Mouse (Mus musculus) forebrain, embryonic 16.5 days (tissue): Measurements from ENCODE around the gene Sspn. TPM values are rescaled to one million over a fixed set of nuclear protein-coding genes. Genes with fewer than 3 reads are reported as not detected.

ENCODE experiments used
- ATAC-seq: fragments of 200-750 bp; cut with Nextera tagmentation; 2 replicates; pipeline ENCODE4 v1.8.0; 2017; ENCODE audit warnings: mild to moderate bottlenecking, moderate library complexity
- H3K27ac ChIP-seq: fragments of 300-500 bp; sonication (generic); 2 replicates; pipeline ENCODE4 v1.5.1; 2014; ENCODE audit warnings: low read length, control low read depth
- H3K27me3 ChIP-seq: fragments of 300-500 bp; sonication (generic); replicated peaks from 2 replicates; pipeline ENCODE4 v1.6.1; 2014; ENCODE audit warnings: low read length; ENCODE audit not compliant: control insufficient read depth, insufficient read depth
- H3K36me3 ChIP-seq: fragments of 300-500 bp; sonication (generic); 2 replicates; pipeline ENCODE4 v1.6.1; 2014; ENCODE audit not compliant: control insufficient read depth, insufficient read depth
- H3K4me1 ChIP-seq: fragments of 300-500 bp; sonication (generic); replicated peaks from 2 replicates; pipeline ENCODE4 v1.6.1; 2014; ENCODE audit warnings: low read length; ENCODE audit not compliant: control insufficient read depth, insufficient read depth
- H3K4me2 ChIP-seq: fragments of 300-500 bp; sonication (generic); 2 replicates; pipeline ENCODE4 v1.6.1; 2014; ENCODE audit warnings: mild to moderate bottlenecking, low read length, control low read depth
- H3K4me3 ChIP-seq: fragments of 300-500 bp; sonication (generic); replicated peaks from 2 replicates; pipeline ENCODE4 v1.5.1; 2014; ENCODE audit warnings: mild to moderate bottlenecking, low read length, control low read depth
- H3K9ac ChIP-seq: fragments of 300-500 bp; sonication (generic); replicated peaks from 2 replicates; pipeline ENCODE4 v1.6.1; 2014; ENCODE audit warnings: low read depth, low read length, control low read depth
- H3K9me3 ChIP-seq: fragments of 300-500 bp; sonication (generic); 2 replicates; pipeline ENCODE4 v1.6.1; 2016; ENCODE audit warnings: low read length; ENCODE audit not compliant: control insufficient read depth
- WGBS: fragments of 180-500 bp; shearing (Covaris S2); extraction: QIAGEN DNeasy Blood & Tissue Kit; methylation state at CpG from one replicate; pipeline ENCODE4 v1.1.7; 2014; 5-methylcytosine and 5-hydroxymethylcytosine counted together
- polyA plus RNA-seq: library from polyadenylated mRNA; unstranded; fragments of >200 nt; fragmentation: Nextera tagmentation; extraction: Ambion mirVana; gene quantifications from 2 replicates; pipeline ENCODE4 v1.2.1, GENCODE M21; 2015

Sspn gene
- polyA plus RNA-seq, 1 experiment from 2014 or later, result 2.9 TPM

- ATAC-seq, result no peak
- Histone ChIP-seq H3K9ac (no peak overlapping the region), H3K4me1 (no peaks in the 10 kb centered on the region), H3K4me3 (no peak overlapping the region), H3K9me3 (no peaks in the 10 kb centered on the region), H3K27ac (no peak overlapping the region), H3K36me3 (no peaks in the 10 kb centered on the region), H3K27me3 (no peaks in the 10 kb centered on the region), H3K4me2 (no peak overlapping the region)
- 78% methylated on average over 11 of the region's 11 CpGs for WGBS
Observed at GRCm38 (mm10) chr6:145945700-145946344, 14.4 kb downstream of the Sspn start.

- ATAC-seq, result no peak
- no peaks in the 10 kb centered on the region for H3K9me3 ChIP-seq
- H3K9ac ChIP-seq, result no peak overlapping the region
- H3K27ac ChIP-seq, result no peak overlapping the region
- no peak overlapping the region for H3K4me2 ChIP-seq
- 43% methylated on average over 4 of the region's 4 CpGs for WGBS
- H3K4me3 ChIP-seq, result no peak overlapping the region
- no peaks in the 10 kb centered on the region for H3K27me3 ChIP-seq
- no peaks in the 10 kb centered on the region for H3K36me3 ChIP-seq
- no peaks in the 10 kb centered on the region for H3K4me1 ChIP-seq
Observed at GRCm38 (mm10) chr6:145949049-145949448, 17.6 kb downstream of the Sspn start.

GRCm38 (mm10) chr6:145950626-145951025 is 19.2 kb downstream of the Sspn start:
- Histone ChIP-seq H3K4me1 (no peaks in the 10 kb centered on the region), H3K36me3 (no peaks in the 10 kb centered on the region), H3K9me3 (no peaks in the 10 kb centered on the region), H3K9ac (no peak overlapping the region), H3K27me3 (no peaks in the 10 kb centered on the region), H3K4me3 (no peak overlapping the region), H3K27ac (no peak overlapping the region), H3K4me2 (no peak overlapping the region)
- WGBS, result 89% methylated on average over 5 of the region's 5 CpGs
- no peak for ATAC-seq

- 74% methylated on average over 3 of the region's 3 CpGs for WGBS
- Histone ChIP-seq H3K9me3 (no peaks in the 10 kb centered on the region), H3K27ac (no peak overlapping the region), H3K4me2 (no peak overlapping the region), H3K27me3 (no peaks in the 10 kb centered on the region), H3K9ac (no peak overlapping the region), H3K36me3 (no peaks in the 10 kb centered on the region), H3K4me1 (no peaks in the 10 kb centered on the region), H3K4me3 (no peak overlapping the region)
- no peak for ATAC-seq
Observed at GRCm38 (mm10) chr6:145952594-145952993, 21.2 kb downstream of the Sspn start.

- H3K27ac ChIP-seq, result no peak overlapping the region
- WGBS, result 52% methylated on average over 13 of the region's 13 CpGs
Observed at GRCm38 (mm10) chr6:145953121-145953896, 21.9 kb downstream of the Sspn start.

GRCm38 (mm10) chr6:145957427-145957965 is 26.1 kb downstream of the Sspn start:
- no peak overlapping the region for H3K27ac ChIP-seq
- H3K4me2 ChIP-seq, result no peak overlapping the region
- no peak overlapping the region for H3K4me3 ChIP-seq
- H3K27me3 ChIP-seq, result no peaks in the 10 kb centered on the region
- 68% methylated on average over 6 of the region's 6 CpGs for WGBS
- H3K36me3 ChIP-seq, result no peaks in the 10 kb centered on the region
- no peak overlapping the region for H3K9ac ChIP-seq
- H3K9me3 ChIP-seq, result no peaks in the 10 kb centered on the region
- H3K4me1 ChIP-seq, result no peaks in the 10 kb centered on the region
- no peak for ATAC-seq

More at GRCm38 (mm10) chr6:145953121-145953896, 21.9 kb downstream of the Sspn start:
- Histone ChIP-seq H3K4me3 (no peak overlapping the region), H3K4me2 (no peak overlapping the region), H3K36me3 (no peaks in the 10 kb centered on the region), H3K4me1 (no peaks in the 10 kb centered on the region), H3K9ac (no peak overlapping the region), H3K9me3 (no peaks in the 10 kb centered on the region), H3K27me3 (no peaks in the 10 kb centered on the region)
- ATAC-seq, result no peak

- Histone ChIP-seq H3K4me1 (no peaks in the 10 kb centered on the region), H3K4me3 (no peak overlapping the region), H3K4me2 (no peak overlapping the region), H3K27ac (no peak overlapping the region), H3K36me3 (no peaks in the 10 kb centered on the region), H3K9me3 (no peaks in the 10 kb centered on the region), H3K9ac (no peak overlapping the region), H3K27me3 (no peaks in the 10 kb centered on the region)
- 45% methylated on average over 5 of the region's 5 CpGs for WGBS
- no peak for ATAC-seq
Observed at GRCm38 (mm10) chr6:145958070-145958469, 26.6 kb downstream of the Sspn start.

- WGBS, result 45% methylated on average over 8 of the region's 8 CpGs
- H3K9ac ChIP-seq, result no peak overlapping the region
- H3K36me3 ChIP-seq, result no peaks in the 10 kb centered on the region
- H3K9me3 ChIP-seq, result no peaks in the 10 kb centered on the region
- no peak overlapping the region for H3K4me3 ChIP-seq
- H3K27me3 ChIP-seq, result no peaks in the 10 kb centered on the region
- no peak overlapping the region for H3K27ac ChIP-seq
- H3K4me1 ChIP-seq, result no peaks in the 10 kb centered on the region
- H3K4me2 ChIP-seq, result no peak overlapping the region
- ATAC-seq, result no peak
Observed at GRCm38 (mm10) chr6:145961047-145961446, 29.6 kb downstream of the Sspn start.

- no peak overlapping the region for H3K4me3 ChIP-seq
- H3K27ac ChIP-seq, result no peak overlapping the region
- H3K9me3 ChIP-seq, result no peaks in the 10 kb centered on the region
- no peaks in the 10 kb centered on the region for H3K27me3 ChIP-seq
- 64% methylated on average over 13 of the region's 13 CpGs for WGBS
- no peak overlapping the region for H3K9ac ChIP-seq
- H3K4me1 ChIP-seq, result no peaks in the 10 kb centered on the region
- no peaks in the 10 kb centered on the region for H3K36me3 ChIP-seq
- H3K4me2 ChIP-seq, result no peak overlapping the region
- no peak for ATAC-seq
Observed at GRCm38 (mm10) chr6:145963966-145964365, 32.5 kb downstream of the Sspn start.
